Mouse (Mus musculus): ENCODE results near the gene Cntnap2.
A peak's percentile ranks its signal among the peaks of the same experiment; 100 is the strongest.

Gene Cntnap2

DNA sequence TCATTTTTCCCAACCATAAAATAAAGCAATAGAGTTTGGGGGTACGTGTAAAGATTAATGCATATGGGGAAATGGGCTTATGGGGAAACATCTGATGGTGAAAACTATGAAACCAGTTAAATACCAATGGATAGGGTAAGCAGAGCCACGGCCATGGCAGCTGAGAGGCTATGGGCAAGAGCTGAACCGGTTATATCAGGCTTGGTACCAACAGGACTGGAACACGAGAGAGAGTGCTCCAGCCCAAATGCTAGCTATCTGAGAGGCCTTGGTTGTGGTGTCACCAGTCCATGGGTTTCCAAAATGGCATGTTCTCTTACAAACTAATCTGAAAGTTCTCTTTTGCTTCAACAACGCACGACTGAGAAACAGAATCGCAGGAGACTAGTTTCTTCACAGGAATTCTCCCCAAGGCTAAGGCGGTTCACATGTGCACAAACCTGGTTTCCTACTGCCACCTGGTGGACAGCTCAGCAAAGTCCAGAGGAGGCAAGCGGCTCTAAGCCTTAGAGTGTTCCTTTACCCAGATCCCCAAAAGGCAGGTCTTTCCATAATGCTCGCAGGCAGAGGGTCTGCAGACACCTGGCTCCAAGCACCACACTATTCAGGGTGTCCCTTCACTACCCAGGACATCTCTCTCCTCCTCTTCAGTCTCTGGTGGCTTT, 1902.0 kb downstream of the Cntnap2 start:
- 0 out of 2 replicates have a peak, but pooled peaks cover 3% of the 10 kb centered on the region for H3K4me1 ChIP-seq (replicated peaks; ENCODE audit: low read depth, low read length)
- H3K27me3 ChIP-seq (ENCODE audit: insufficient read depth, low read length): no peaks in the 10 kb centered on the region
- TF ChIP-seq POU5F1 (IDR thresholded peaks at IDR 0.05; ENCODE audit: borderline replicate concordance, low read length) (no peak), CTCF (conservative IDR thresholded peaks at IDR 0.05; ENCODE audit: low read length) (peak; percentile 58)
- H3K4me3 ChIP-seq (replicated peaks; ENCODE audit: low read length): no peak overlapping the region
- H3K36me3 ChIP-seq (ENCODE audit: insufficient read depth, low read length): no peaks in the 10 kb centered on the region
- no peaks in the 10 kb centered on the region for H3K9me3 ChIP-seq (ENCODE audit: low read length)

DNA sequence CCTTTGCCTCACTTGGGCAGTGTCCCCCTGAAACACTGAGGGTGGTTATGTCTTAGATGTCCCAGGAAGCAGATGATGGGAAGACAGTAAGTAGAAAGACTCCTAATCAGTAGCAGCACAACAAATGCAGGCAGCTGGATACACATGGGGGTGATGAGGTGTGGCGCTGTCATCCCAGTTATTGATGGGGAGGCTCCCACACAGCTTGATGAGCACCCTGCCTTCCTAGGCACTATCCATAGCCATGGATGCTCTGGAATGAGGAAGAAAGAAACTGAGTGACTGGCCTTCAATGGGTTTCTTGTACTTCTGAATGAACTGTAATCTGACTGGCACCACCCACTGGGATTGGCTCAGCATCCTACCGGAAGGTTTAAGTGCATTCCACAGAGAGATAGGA, 1904.1 kb downstream of the Cntnap2 start:
- Histone ChIP-seq H3K9me3 (ENCODE audit: low read length) (no peaks in the 10 kb centered on the region), H3K4me1 (replicated peaks; ENCODE audit: low read depth, low read length) (0 out of 2 replicates have a peak, but pooled peaks cover 3% of the 10 kb centered on the region), H3K27me3 (ENCODE audit: insufficient read depth, low read length) (no peaks in the 10 kb centered on the region), H3K36me3 (ENCODE audit: insufficient read depth, low read length) (no peaks in the 10 kb centered on the region), H3K4me3 (replicated peaks; ENCODE audit: low read length) (no peak overlapping the region)
- no peak for TF ChIP-seq CTCF (conservative IDR thresholded peaks at IDR 0.05; ENCODE audit: low read length)
- no peak for TF ChIP-seq POU5F1 (IDR thresholded peaks at IDR 0.05; ENCODE audit: borderline replicate concordance, low read length)
- no peak for TF ChIP-seq NANOG (IDR thresholded peaks at IDR 0.05; ENCODE audit: borderline replicate concordance, low read length)

- Histone ChIP-seq H3K4me3 (replicated peaks; ENCODE audit: low read length) (no peak overlapping the region), H3K4me1 (replicated peaks; ENCODE audit: low read depth, low read length) (0 out of 2 replicates have a peak, but pooled peaks cover 3% of the 10 kb centered on the region), H3K27me3 (ENCODE audit: insufficient read depth, low read length) (no peaks in the 10 kb centered on the region), H3K9me3 (ENCODE audit: low read length) (no peaks in the 10 kb centered on the region), H3K36me3 (ENCODE audit: insufficient read depth, low read length) (no peaks in the 10 kb centered on the region)
- TF ChIP-seq CTCF (conservative IDR thresholded peaks at IDR 0.05; ENCODE audit: low read length): no peak
- TF ChIP-seq POU5F1 (IDR thresholded peaks at IDR 0.05; ENCODE audit: borderline replicate concordance, low read length): no peak
- TF ChIP-seq NANOG (IDR thresholded peaks at IDR 0.05; ENCODE audit: borderline replicate concordance, low read length): no peak
Measured at GRCm38 (mm10) chr6:46963693-46964092, 1904.5 kb downstream of the Cntnap2 start.

GRCm38 (mm10) chr6:46972640-46973039, 1913.5 kb downstream of the Cntnap2 start:
- Histone ChIP-seq H3K4me3 (replicated peaks; ENCODE audit: low read length) (no peak overlapping the region), H3K27me3 (ENCODE audit: insufficient read depth, low read length) (no peaks in the 10 kb centered on the region)
- TF ChIP-seq NANOG (IDR thresholded peaks at IDR 0.05; ENCODE audit: borderline replicate concordance, low read length): no peak
- no peak for TF ChIP-seq CTCF (conservative IDR thresholded peaks at IDR 0.05; ENCODE audit: low read length)
- no peak for TF ChIP-seq POU5F1 (IDR thresholded peaks at IDR 0.05; ENCODE audit: borderline replicate concordance, low read length)

DNA sequence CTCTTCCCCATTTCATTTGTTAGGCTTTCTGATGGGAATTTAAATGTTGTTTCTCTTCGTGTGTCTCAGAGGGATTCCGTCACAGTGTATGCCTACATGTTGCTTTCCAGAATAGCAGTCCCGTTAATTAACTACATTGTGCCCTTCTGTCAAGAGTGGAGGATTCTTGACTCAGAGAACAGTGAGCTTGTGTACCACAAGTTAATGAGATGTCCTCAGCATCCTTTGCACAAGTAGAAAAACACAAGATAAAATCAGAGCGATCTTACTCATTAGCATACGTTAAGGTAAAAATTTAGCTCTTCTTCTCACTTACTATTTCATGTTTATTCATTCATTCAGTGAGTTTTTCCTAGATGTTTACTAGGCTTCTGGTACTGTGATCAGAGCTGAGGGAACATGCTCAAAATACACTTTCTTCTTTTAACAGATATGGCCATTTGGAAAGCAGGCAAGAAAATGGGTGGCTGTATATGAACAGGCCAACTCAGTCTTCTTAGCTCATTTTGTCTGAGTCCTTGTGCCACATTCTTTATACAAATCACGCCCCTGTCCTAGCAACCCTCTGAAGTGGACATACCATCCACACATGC, 1936.9 kb downstream of the Cntnap2 start:
- Histone ChIP-seq H3K9me3 (ENCODE audit: low read length) (no peaks in the 10 kb centered on the region), H3K4me1 (replicated peaks; ENCODE audit: low read depth, low read length) (no peaks in the 10 kb centered on the region), H3K27me3 (ENCODE audit: insufficient read depth, low read length) (no peaks in the 10 kb centered on the region), H3K4me3 (replicated peaks; ENCODE audit: low read length) (no peak overlapping the region), H3K36me3 (ENCODE audit: insufficient read depth, low read length) (no peaks in the 10 kb centered on the region)
- no peak for TF ChIP-seq CTCF (conservative IDR thresholded peaks at IDR 0.05; ENCODE audit: low read length)
- TF ChIP-seq NANOG (IDR thresholded peaks at IDR 0.05; ENCODE audit: borderline replicate concordance, low read length): no peak
- TF ChIP-seq POU5F1 (IDR thresholded peaks at IDR 0.05; ENCODE audit: borderline replicate concordance, low read length): no peak

More at GRCm38 (mm10) chr6:46972640-46973039, 1913.5 kb downstream of the Cntnap2 start:
- Histone ChIP-seq H3K36me3 (ENCODE audit: insufficient read depth, low read length) (no peaks in the 10 kb centered on the region), H3K4me1 (replicated peaks; ENCODE audit: low read depth, low read length) (no peaks in the 10 kb centered on the region), H3K9me3 (ENCODE audit: low read length) (peaks cover 23% of the 10 kb centered on the region)

DNA sequence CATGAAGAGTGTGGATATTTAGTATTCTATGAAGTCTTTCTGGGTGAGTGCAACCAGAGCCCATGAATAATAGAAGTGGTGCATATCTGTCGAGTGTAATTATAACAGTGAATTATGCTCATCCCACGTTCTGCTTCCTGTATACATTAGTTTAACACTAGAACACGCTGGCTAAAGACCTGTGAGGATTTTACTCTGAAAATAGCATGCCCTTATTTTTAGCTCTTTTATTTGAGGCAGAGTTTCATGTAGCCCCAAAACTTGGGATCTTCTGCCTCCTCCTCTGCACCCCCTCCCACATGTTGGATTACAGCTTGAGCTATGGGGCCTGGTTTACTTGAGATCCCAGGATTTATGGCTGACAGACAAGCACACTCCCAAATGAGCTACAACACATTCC, 1945.3 kb downstream of the Cntnap2 start:
- no peaks in the 10 kb centered on the region for H3K36me3 ChIP-seq (ENCODE audit: insufficient read depth, low read length)
- no peak overlapping the region for H3K4me3 ChIP-seq (replicated peaks; ENCODE audit: low read length)
- no peaks in the 10 kb centered on the region for H3K27me3 ChIP-seq (ENCODE audit: insufficient read depth, low read length)
- no peaks in the 10 kb centered on the region for H3K4me1 ChIP-seq (replicated peaks; ENCODE audit: low read depth, low read length)
- TF ChIP-seq POU5F1 (IDR thresholded peaks at IDR 0.05; ENCODE audit: borderline replicate concordance, low read length): no peak
- TF ChIP-seq NANOG (IDR thresholded peaks at IDR 0.05; ENCODE audit: borderline replicate concordance, low read length): no peak
- no peak for TF ChIP-seq CTCF (conservative IDR thresholded peaks at IDR 0.05; ENCODE audit: low read length)
- H3K9me3 ChIP-seq (ENCODE audit: low read length): no peaks in the 10 kb centered on the region

DNA sequence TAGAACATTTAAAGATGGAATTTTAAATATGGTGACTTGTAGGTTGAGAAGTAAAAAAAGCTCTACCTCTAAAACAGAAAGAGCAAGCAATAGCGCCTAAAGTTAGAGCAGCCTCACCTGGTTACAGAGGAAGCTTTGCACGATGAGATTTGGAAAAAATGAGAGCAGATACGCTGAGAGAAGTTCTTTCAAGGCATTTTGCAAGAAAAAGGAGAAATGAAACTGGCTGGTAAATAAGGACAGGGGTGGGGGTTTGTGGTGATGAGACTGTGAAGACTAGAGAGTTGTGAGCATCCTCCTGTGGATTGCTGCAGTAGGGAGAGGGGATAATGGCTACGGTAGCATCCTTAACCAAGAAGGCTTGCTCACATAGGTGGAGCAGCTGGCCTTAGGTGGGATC, 1953.8 kb downstream of the Cntnap2 start:
- H3K9me3 ChIP-seq (ENCODE audit: low read length): no peaks in the 10 kb centered on the region
- no peak overlapping the region for H3K4me3 ChIP-seq (replicated peaks; ENCODE audit: low read length)
- no peaks in the 10 kb centered on the region for H3K36me3 ChIP-seq (ENCODE audit: insufficient read depth, low read length)
- no peak for TF ChIP-seq NANOG (IDR thresholded peaks at IDR 0.05; ENCODE audit: borderline replicate concordance, low read length)
- TF ChIP-seq CTCF (conservative IDR thresholded peaks at IDR 0.05; ENCODE audit: low read length): no peak
- no peak for TF ChIP-seq POU5F1 (IDR thresholded peaks at IDR 0.05; ENCODE audit: borderline replicate concordance, low read length)
- peaks cover 3% of the 10 kb centered on the region; the same call in 1 of the 2 replicates for H3K27me3 ChIP-seq (ENCODE audit: insufficient read depth, low read length)
- H3K4me1 ChIP-seq (replicated peaks; ENCODE audit: low read depth, low read length): no peaks in the 10 kb centered on the region

DNA sequence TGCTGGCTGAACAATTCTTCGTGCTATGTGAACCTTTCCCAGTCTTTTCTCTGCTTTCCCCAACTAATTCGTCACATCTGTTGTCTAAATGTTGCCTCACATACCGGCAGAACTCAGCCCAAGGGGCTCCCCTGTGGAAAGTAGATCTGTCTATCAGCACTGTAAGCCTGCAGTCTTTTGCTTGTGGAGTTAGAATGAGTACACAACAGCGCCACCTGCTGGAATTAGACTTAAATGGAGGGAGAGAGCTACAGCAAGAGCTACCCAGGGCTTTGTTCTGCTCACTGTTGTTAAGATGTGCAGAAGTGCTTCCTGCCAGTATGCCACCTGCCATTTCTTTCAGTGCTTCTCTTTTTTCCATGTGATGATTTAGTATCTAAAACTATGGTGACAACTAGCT, 1954.4 kb downstream of the Cntnap2 start:
- TF ChIP-seq CTCF (conservative IDR thresholded peaks at IDR 0.05; ENCODE audit: low read length) (peak; percentile 73), NANOG (IDR thresholded peaks at IDR 0.05; ENCODE audit: borderline replicate concordance, low read length) (no peak), POU5F1 (IDR thresholded peaks at IDR 0.05; ENCODE audit: borderline replicate concordance, low read length) (no peak)
- no peaks in the 10 kb centered on the region for H3K36me3 ChIP-seq (ENCODE audit: insufficient read depth, low read length)
- H3K4me1 ChIP-seq (replicated peaks; ENCODE audit: low read depth, low read length): no peaks in the 10 kb centered on the region
- peaks cover 3% of the 10 kb centered on the region; the same call in 1 of the 2 replicates for H3K27me3 ChIP-seq (ENCODE audit: insufficient read depth, low read length)
- H3K9me3 ChIP-seq (ENCODE audit: low read length): no peaks in the 10 kb centered on the region
- no peak overlapping the region for H3K4me3 ChIP-seq (replicated peaks; ENCODE audit: low read length)
